Mouse (Mus musculus) MEL (cell line): ENCODE measurements around the gene Ablim1.

Experiments used
- CHD2 ChIP-seq: IDR thresholded peaks from 2 replicates; pipeline ENCODE4 v1.6.1; 2011; ENCODE audit warnings: low read length, improper control_type of control experiment
- CTCF ChIP-seq, 3 experiments: IDR thresholded peaks in 2 of 3; conservative IDR thresholded peaks in 1 of 3; 2 replicates each; pipeline ENCODE4 v1.5.1; 2011 to 2012; ENCODE audit warnings: low read length in 3 of 3, low read depth in 2 of 3, mild to moderate bottlenecking in 2 of 3, improper control_type of control experiment in 1 of 3, inconsistent platforms in 1 of 3, mixed read lengths in 1 of 3, moderate library complexity in 1 of 3; ENCODE audit not compliant: control insufficient read depth in 1 of 3, insufficient read depth in 1 of 3, poor library complexity in 1 of 3, severe bottlenecking in 1 of 3
- ELF1 ChIP-seq: IDR thresholded peaks from 2 replicates; pipeline ENCODE4 v1.6.1; 2014; ENCODE audit warnings: low read depth, mild to moderate bottlenecking, inconsistent platforms, low read length, improper control_type of control experiment, moderate library complexity
- EP300 ChIP-seq, 2 experiments: IDR thresholded peaks; 2 replicates each; pipeline ENCODE4 v1.6.1; 2011; ENCODE audit warnings: improper control_type of control experiment in 2 of 2, low read length in 2 of 2, low read depth in 1 of 2, mild to moderate bottlenecking in 1 of 2
- KAT2A ChIP-seq: conservative IDR thresholded peaks from 2 replicates; pipeline ENCODE4 v1.6.1; 2012; ENCODE audit warnings: low read depth, low read length, improper control_type of control experiment, inconsistent platforms
- MAX ChIP-seq: IDR thresholded peaks from 2 replicates; pipeline ENCODE4 v1.6.1; 2011; ENCODE audit warnings: low read length, improper control_type of control experiment
- MAZ ChIP-seq: IDR thresholded peaks from 2 replicates; pipeline ENCODE4 v1.6.1; 2012; ENCODE audit warnings: low read depth, mild to moderate bottlenecking, inconsistent platforms, low read length, improper control_type of control experiment
- MYC ChIP-seq: IDR thresholded peaks from 2 replicates; pipeline ENCODE4 v1.6.1; 2011; ENCODE audit warnings: low read depth, mild to moderate bottlenecking, low read length, improper control_type of control experiment, moderate library complexity
- NRF1 ChIP-seq: IDR thresholded peaks from 2 replicates; pipeline ENCODE4 v1.6.1; 2014; ENCODE audit warnings: low read depth, mild to moderate bottlenecking, inconsistent platforms, low read length, improper control_type of control experiment, moderate library complexity; ENCODE audit not compliant: poor library complexity, insufficient read depth, severe bottlenecking
- POLR2A ChIP-seq, 2 experiments: IDR thresholded peaks; 2 replicates each; pipeline ENCODE4 v1.6.1; 2011 to 2012; ENCODE audit warnings: low read length in 2 of 2, mild to moderate bottlenecking in 2 of 2, control low read depth in 1 of 2, improper control_type of control experiment in 1 of 2, low read depth in 1 of 2, moderate library complexity in 1 of 2; ENCODE audit not compliant: control insufficient read depth in 1 of 2, insufficient read depth in 1 of 2, poor library complexity in 1 of 2
- USF1 ChIP-seq: IDR thresholded peaks from 2 replicates; pipeline ENCODE4 v1.6.1; 2014; ENCODE audit warnings: low read depth, mild to moderate bottlenecking, inconsistent platforms, low read length, improper control_type of control experiment, moderate library complexity

GRCm38 (mm10) chr19:57003460-57003810 is 311.3 kb downstream of the Ablim1 start:
- no peak for TF ChIP-seq MAZ
- TF ChIP-seq ELF1, result no peak
- TF ChIP-seq EP300 (IDR thresholded peaks at IDR 0.05; ENCODE audit: low read depth in 1 of 2, low read length in 2 of 2), result no peak
- no peak for TF ChIP-seq MYC
- TF ChIP-seq KAT2A, result no peak
- no peak for TF ChIP-seq CTCF (IDR thresholded peaks at IDR 0.05 in 2 of 3, conservative IDR thresholded peaks at IDR 0.05 in 1 of 3; ENCODE audit: control insufficient read depth in 1 of 3, insufficient read depth in 1 of 3, low read depth in 2 of 3, low read length in 3 of 3, poor library complexity in 1 of 3, severe bottlenecking in 1 of 3)
- TF ChIP-seq MAX, result no peak
- TF ChIP-seq NRF1, result no peak
- no peak for TF ChIP-seq POLR2A (IDR thresholded peaks at IDR 0.05; ENCODE audit: control insufficient read depth in 1 of 2, insufficient read depth in 1 of 2, low read depth in 1 of 2, low read length in 2 of 2, poor library complexity in 1 of 2)
- no peak for TF ChIP-seq CHD2
- TF ChIP-seq USF1, result no peak
